Mouse (Mus musculus): ENCODE results near the gene Ptpro. TPM values are rescaled to one million over a fixed set of nuclear protein-coding genes. Genes with fewer than 3 reads are reported as not detected.

The Ptpro gene
- polyA plus RNA-seq, 1 experiment from 2014 or later: 0.45 TPM

- Histone ChIP-seq H3K4me3 (ENCODE audit: low read depth, low read length) (no peak overlapping the region), H3K36me3 (ENCODE audit: control insufficient read depth, insufficient read depth, low read length) (no peaks in the 10 kb centered on the region), H3K9ac (ENCODE audit: low read length) (no peak overlapping the region), H3K4me2 (ENCODE audit: low read depth, severe bottlenecking) (no peak overlapping the region), H3K4me1 (ENCODE audit: control insufficient read depth, insufficient read depth, low read length) (no peaks in the 10 kb centered on the region), H3K27ac (replicated peaks; ENCODE audit: low read depth, low read length) (no peak overlapping the region), H3K27me3 (ENCODE audit: control insufficient read depth, insufficient read depth, low read length) (no peaks in the 10 kb centered on the region), H3K9me3 (ENCODE audit: control insufficient read depth, low read length) (no peaks in the 10 kb centered on the region)
- 88% methylated on average over 3 of the region's 3 CpGs for WGBS
- DNase-seq (ENCODE audit: low spot score) (no peak), ATAC-seq (ENCODE audit: insufficient number of reproducible peaks, low FRiP score, low TSS enrichment, low read depth) (no peak)
Measured at GRCm38 (mm10) chr6:137410510-137410909, 158.4 kb downstream of the Ptpro start.

- DNase-seq (ENCODE audit: low spot score): no peak
- 39% methylated on average over 2 of the region's 2 CpGs for WGBS
Measured at GRCm38 (mm10) chr6:137411901-137412378, 159.8 kb downstream of the Ptpro start.

GRCm38 (mm10) chr6:137413045-137413444, 160.9 kb downstream of the Ptpro start:
- no peak overlapping the region for H3K4me3 ChIP-seq (ENCODE audit: low read depth, low read length)
- H3K27me3 ChIP-seq (ENCODE audit: control insufficient read depth, insufficient read depth, low read length): no peaks in the 10 kb centered on the region
- no peak overlapping the region for H3K4me2 ChIP-seq (ENCODE audit: low read depth, severe bottlenecking)
- no peak for ATAC-seq (ENCODE audit: insufficient number of reproducible peaks, low FRiP score, low TSS enrichment, low read depth)
- WGBS: 90% methylated on average over 2 of the region's 2 CpGs
- no peak for DNase-seq (ENCODE audit: low spot score)
- no peak overlapping the region for H3K9ac ChIP-seq (ENCODE audit: low read length)
- H3K27ac ChIP-seq (replicated peaks; ENCODE audit: low read depth, low read length): no peak overlapping the region
- H3K9me3 ChIP-seq (ENCODE audit: control insufficient read depth, low read length): no peaks in the 10 kb centered on the region
- no peaks in the 10 kb centered on the region for H3K36me3 ChIP-seq (ENCODE audit: control insufficient read depth, insufficient read depth, low read length)
- no peaks in the 10 kb centered on the region for H3K4me1 ChIP-seq (ENCODE audit: control insufficient read depth, insufficient read depth, low read length)

More at GRCm38 (mm10) chr6:137411901-137412378, 159.8 kb downstream of the Ptpro start:
- Histone ChIP-seq H3K36me3 (ENCODE audit: control insufficient read depth, insufficient read depth, low read length) (no peaks in the 10 kb centered on the region), H3K9me3 (ENCODE audit: control insufficient read depth, low read length) (no peaks in the 10 kb centered on the region), H3K9ac (ENCODE audit: low read length) (no peak overlapping the region), H3K4me2 (ENCODE audit: low read depth, severe bottlenecking) (no peak overlapping the region), H3K4me1 (ENCODE audit: control insufficient read depth, insufficient read depth, low read length) (no peaks in the 10 kb centered on the region), H3K27ac (replicated peaks; ENCODE audit: low read depth, low read length) (no peak overlapping the region), H3K27me3 (ENCODE audit: control insufficient read depth, insufficient read depth, low read length) (no peaks in the 10 kb centered on the region), H3K4me3 (ENCODE audit: low read depth, low read length) (no peak overlapping the region)
- no peak for ATAC-seq (ENCODE audit: insufficient number of reproducible peaks, low FRiP score, low TSS enrichment, low read depth)

- no peak overlapping the region for H3K27ac ChIP-seq (replicated peaks; ENCODE audit: low read depth, low read length)
- no peaks in the 10 kb centered on the region for H3K36me3 ChIP-seq (ENCODE audit: control insufficient read depth, insufficient read depth, low read length)
- H3K9ac ChIP-seq (ENCODE audit: low read length): no peak overlapping the region
- no peak overlapping the region for H3K4me3 ChIP-seq (ENCODE audit: low read depth, low read length)
- DNase-seq (ENCODE audit: low spot score) (peak; percentile 68), ATAC-seq (ENCODE audit: insufficient number of reproducible peaks, low FRiP score, low TSS enrichment, low read depth) (no peak)
- H3K4me2 ChIP-seq (ENCODE audit: low read depth, severe bottlenecking): no peak overlapping the region
- WGBS: 59% methylated on average over 13 of the region's 13 CpGs
- H3K4me1 ChIP-seq (ENCODE audit: control insufficient read depth, insufficient read depth, low read length): no peaks in the 10 kb centered on the region
- H3K9me3 ChIP-seq (ENCODE audit: control insufficient read depth, low read length): no peaks in the 10 kb centered on the region
- no peaks in the 10 kb centered on the region for H3K27me3 ChIP-seq (ENCODE audit: control insufficient read depth, insufficient read depth, low read length)
Measured at GRCm38 (mm10) chr6:137414531-137415405, 162.6 kb downstream of the Ptpro start.

- H3K9ac ChIP-seq (ENCODE audit: low read length): no peak overlapping the region
- DNase-seq (ENCODE audit: low spot score) (no peak), ATAC-seq (ENCODE audit: insufficient number of reproducible peaks, low FRiP score, low TSS enrichment, low read depth) (no peak)
- no peaks in the 10 kb centered on the region for H3K27me3 ChIP-seq (ENCODE audit: control insufficient read depth, insufficient read depth, low read length)
- H3K4me3 ChIP-seq (ENCODE audit: low read depth, low read length): no peak overlapping the region
- no peak overlapping the region for H3K27ac ChIP-seq (replicated peaks; ENCODE audit: low read depth, low read length)
- no peak overlapping the region for H3K4me2 ChIP-seq (ENCODE audit: low read depth, severe bottlenecking)
- WGBS: 76% methylated on average over 4 of the region's 4 CpGs
- H3K9me3 ChIP-seq (ENCODE audit: control insufficient read depth, low read length): no peaks in the 10 kb centered on the region
- H3K36me3 ChIP-seq (ENCODE audit: control insufficient read depth, insufficient read depth, low read length): no peaks in the 10 kb centered on the region
- no peaks in the 10 kb centered on the region for H3K4me1 ChIP-seq (ENCODE audit: control insufficient read depth, insufficient read depth, low read length)
Measured at GRCm38 (mm10) chr6:137422777-137423176, 170.7 kb downstream of the Ptpro start.

GRCm38 (mm10) chr6:137423830-137424229, 171.7 kb downstream of the Ptpro start:
- H3K36me3 ChIP-seq (ENCODE audit: control insufficient read depth, insufficient read depth, low read length): no peaks in the 10 kb centered on the region
- ATAC-seq (ENCODE audit: insufficient number of reproducible peaks, low FRiP score, low TSS enrichment, low read depth): no peak
- no peak overlapping the region for H3K27ac ChIP-seq (replicated peaks; ENCODE audit: low read depth, low read length)
- no peaks in the 10 kb centered on the region for H3K4me1 ChIP-seq (ENCODE audit: control insufficient read depth, insufficient read depth, low read length)
- H3K9ac ChIP-seq (ENCODE audit: low read length): no peak overlapping the region
- no peak overlapping the region for H3K4me2 ChIP-seq (ENCODE audit: low read depth, severe bottlenecking)
- H3K9me3 ChIP-seq (ENCODE audit: control insufficient read depth, low read length): no peaks in the 10 kb centered on the region
- no peak overlapping the region for H3K4me3 ChIP-seq (ENCODE audit: low read depth, low read length)
- no peaks in the 10 kb centered on the region for H3K27me3 ChIP-seq (ENCODE audit: control insufficient read depth, insufficient read depth, low read length)
- no peak for DNase-seq (ENCODE audit: low spot score)
- 78% methylated on average over 10 of the region's 10 CpGs for WGBS

GRCm38 (mm10) chr6:137425500-137426432, 173.6 kb downstream of the Ptpro start:
- H3K36me3 ChIP-seq (ENCODE audit: control insufficient read depth, insufficient read depth, low read length): no peaks in the 10 kb centered on the region
- H3K4me2 ChIP-seq (ENCODE audit: low read depth, severe bottlenecking): no peak overlapping the region
- H3K27me3 ChIP-seq (ENCODE audit: control insufficient read depth, insufficient read depth, low read length): no peaks in the 10 kb centered on the region
- 54% methylated on average over 14 of the region's 14 CpGs for WGBS
- H3K9me3 ChIP-seq (ENCODE audit: control insufficient read depth, low read length): no peaks in the 10 kb centered on the region
- DNase-seq (ENCODE audit: low spot score) (no peak), ATAC-seq (ENCODE audit: insufficient number of reproducible peaks, low FRiP score, low TSS enrichment, low read depth) (no peak)
- H3K9ac ChIP-seq (ENCODE audit: low read length): no peak overlapping the region
- no peak overlapping the region for H3K27ac ChIP-seq (replicated peaks; ENCODE audit: low read depth, low read length)
- H3K4me3 ChIP-seq (ENCODE audit: low read depth, low read length): no peak overlapping the region
- H3K4me1 ChIP-seq (ENCODE audit: control insufficient read depth, insufficient read depth, low read length): no peaks in the 10 kb centered on the region

GRCm38 (mm10) chr6:137433521-137434137, 181.5 kb downstream of the Ptpro start:
- Histone ChIP-seq H3K27me3 (ENCODE audit: control insufficient read depth, insufficient read depth, low read length) (no peaks in the 10 kb centered on the region), H3K27ac (replicated peaks; ENCODE audit: low read depth, low read length) (peak overlapping the region; percentile 38; the same call in 1 of the 2 replicates), H3K9ac (ENCODE audit: low read length) (no peak overlapping the region), H3K4me3 (ENCODE audit: low read depth, low read length) (no peak overlapping the region), H3K36me3 (ENCODE audit: control insufficient read depth, insufficient read depth, low read length) (no peaks in the 10 kb centered on the region), H3K4me2 (ENCODE audit: low read depth, severe bottlenecking) (no peak overlapping the region), H3K4me1 (ENCODE audit: control insufficient read depth, insufficient read depth, low read length) (no peaks in the 10 kb centered on the region), H3K9me3 (ENCODE audit: control insufficient read depth, low read length) (no peaks in the 10 kb centered on the region)
- DNase-seq (ENCODE audit: low spot score): peak; percentile 51
- ATAC-seq (ENCODE audit: insufficient number of reproducible peaks, low FRiP score, low TSS enrichment, low read depth): peak; percentile 84
- 55% methylated on average over 14 of the region's 14 CpGs for WGBS

All from limb, embryonic 11.5 days (tissue).